Mouse (Mus musculus) bone marrow, adult 2 months (tissue): Measurements from ENCODE around the gene Slc35d1. TPM values are rescaled to one million over a fixed set of nuclear protein-coding genes. Genes with fewer than 3 reads are reported as not detected.

Experiments used
- H3K27ac ChIP-seq: fragments of 200-500 bp; 2 replicates; pipeline ENCODE4 v1.5.1; 2012; ENCODE audit warnings: low read depth, mild to moderate bottlenecking, control low read depth, inconsistent platforms, low read length; ENCODE audit not compliant: control insufficient read depth, poor library complexity, insufficient read depth
- H3K4me1 ChIP-seq: fragments of 200-500 bp; 2 replicates; pipeline ENCODE4 v1.6.1; 2011; ENCODE audit warnings: low read length; ENCODE audit not compliant: control insufficient read depth, insufficient read depth
- H3K4me3 ChIP-seq: fragments of 200-500 bp; replicated peaks from 2 replicates; pipeline ENCODE3; 2011; ENCODE audit warnings: mild to moderate bottlenecking, low read depth, low read length, control low read depth; ENCODE audit not compliant: control insufficient read depth
- CTCF ChIP-seq: fragments of 200-500 bp; IDR thresholded peaks from 2 replicates; pipeline ENCODE4 v1.5.1; 2011; ENCODE audit warnings: low read length, control low read depth; ENCODE audit not compliant: control insufficient read depth, insufficient read depth
- POLR2A ChIP-seq: fragments of 200-500 bp; IDR thresholded peaks from 2 replicates; pipeline ENCODE4 v1.6.1; 2011; ENCODE audit warnings: low read depth, mild to moderate bottlenecking, control low read depth, low read length, borderline replicate concordance; ENCODE audit not compliant: control insufficient read depth
- WGBS: fragments of 180-500 bp; shearing (Covaris S2); methylation state at CpG from one replicate; pipeline ENCODE4 v1.1.7; 2018; 5-methylcytosine and 5-hydroxymethylcytosine counted together
- polyA plus RNA-seq: library from polyadenylated mRNA; stranded (reverse); fragments of >200 nt; gene quantifications from 2 replicates; pipeline ENCODE4 v1.2.4, GENCODE M21; 2011; ENCODE audit warnings: low replicate concordance; ENCODE audit not compliant: missing spikeins, insufficient read depth, insufficient read length

Gene Slc35d1
- polyA plus RNA-seq, 1 experiment = 3.8 TPM

- H3K4me3 ChIP-seq = no peak overlapping the region
- H3K27ac ChIP-seq = no peak overlapping the region
- H3K4me1 ChIP-seq = no peaks in the 10 kb centered on the region
- TF ChIP-seq POLR2A = no peak
- TF ChIP-seq CTCF = no peak
- WGBS = 81% methylated on average over 1 of the region's 1 CpGs
These were observed 14.9 kb downstream of the Slc35d1 start for GRCm38 (mm10) chr4:103200046-103200445.

GRCm38 (mm10) chr4:103199086-103199485 lies 15.9 kb downstream of the Slc35d1 start:
- TF ChIP-seq CTCF (no peak), POLR2A (no peak)
- Histone ChIP-seq H3K4me3 (no peak overlapping the region), H3K4me1 (no peaks in the 10 kb centered on the region), H3K27ac (no peak overlapping the region)
- WGBS = 83% methylated on average over 4 of the region's 4 CpGs

- 62% methylated on average over 8 of the region's 8 CpGs for WGBS
- H3K4me3 ChIP-seq = no peak overlapping the region
- TF ChIP-seq CTCF (no peak), POLR2A (no peak)
- no peak overlapping the region for H3K27ac ChIP-seq
- no peaks in the 10 kb centered on the region for H3K4me1 ChIP-seq
These were observed 17.6 kb downstream of the Slc35d1 start for GRCm38 (mm10) chr4:103197401-103197800.

- Histone ChIP-seq H3K4me1 (peaks cover 1% of the 10 kb centered on the region), H3K27ac (no peak overlapping the region), H3K4me3 (no peak overlapping the region)
- TF ChIP-seq CTCF (0 out of 2 replicates have a peak, but pooled peaks have one; percentile 9), POLR2A (no peak)
- WGBS = 89% methylated on average over 2 of the region's 2 CpGs
These were observed 22.5 kb downstream of the Slc35d1 start for GRCm38 (mm10) chr4:103192421-103192820.

GRCm38 (mm10) chr4:103188786-103189640 lies 26.0 kb downstream of the Slc35d1 start:
- no peak overlapping the region for H3K4me3 ChIP-seq
- H3K4me1 ChIP-seq = peaks cover 1% of the 10 kb centered on the region
- no peak for TF ChIP-seq POLR2A
- TF ChIP-seq CTCF = no peak
- no peak overlapping the region for H3K27ac ChIP-seq
- 83% methylated on average over 8 of the region's 8 CpGs for WGBS

- H3K4me3 ChIP-seq = no peak overlapping the region
- TF ChIP-seq CTCF (no peak), POLR2A (no peak)
- 88% methylated on average over 8 of the region's 8 CpGs for WGBS
- no peak overlapping the region for H3K27ac ChIP-seq
- no peaks in the 10 kb centered on the region for H3K4me1 ChIP-seq
These were observed 34.6 kb downstream of the Slc35d1 start for GRCm38 (mm10) chr4:103180300-103180888.

- 83% methylated on average over 3 of the region's 3 CpGs for WGBS
- H3K4me3 ChIP-seq = no peak overlapping the region
- TF ChIP-seq POLR2A (no peak), CTCF (no peak)
- no peak overlapping the region for H3K27ac ChIP-seq
- H3K4me1 ChIP-seq = no peaks in the 10 kb centered on the region
These were observed 35.4 kb downstream of the Slc35d1 start for GRCm38 (mm10) chr4:103179581-103179980.

- 79% methylated on average over 7 of the region's 7 CpGs for whole genome bisulfite sequencing
- no peak overlapping the region for H3K4me3 ChIP-seq
- no peak overlapping the region for H3K27ac ChIP-seq
- H3K4me1 ChIP-seq = no peaks in the 10 kb centered on the region
- TF ChIP-seq POLR2A = no peak
- no peak for TF ChIP-seq CTCF
These were observed 36.2 kb downstream of the Slc35d1 start for GRCm38 (mm10) chr4:103178635-103179318.
